Mouse (Mus musculus): ENCODE results near the gene Sema4c. TPM values are rescaled to one million over a fixed set of nuclear protein-coding genes. Genes with fewer than 3 reads are reported as not detected.

Sema4c gene
- polyA plus RNA-seq, 1 experiment = not detected

GRCm38 (mm10) chr1:36572140-36572700 lies 14.1 kb upstream of the Sema4c start:
- Histone ChIP-seq H3K27ac (ENCODE audit: insufficient read depth, low read depth, low read length) (no peak overlapping the region), H3K4me3 (ENCODE audit: insufficient read depth, low read depth, low read length) (no peak overlapping the region), H3K4me1 (ENCODE audit: control insufficient read depth, insufficient read depth, low read length) (peaks cover 36% of the 10 kb centered on the region)
- TF ChIP-seq CTCF (IDR thresholded peaks at IDR 0.05; ENCODE audit: insufficient read depth, low read depth, low read length) (no peak), POLR2A (IDR thresholded peaks at IDR 0.05; ENCODE audit: insufficient read depth, low read depth, low read length) (no peak)
- WGBS = 100% methylated on average over 2 of the region's 2 CpGs

- 83% methylated on average over 6 of the region's 6 CpGs for WGBS
- TF ChIP-seq POLR2A (IDR thresholded peaks at IDR 0.05; ENCODE audit: insufficient read depth, low read depth, low read length) = no peak
- TF ChIP-seq CTCF (IDR thresholded peaks at IDR 0.05; ENCODE audit: insufficient read depth, low read depth, low read length) = no peak
- H3K4me1 ChIP-seq (ENCODE audit: control insufficient read depth, insufficient read depth, low read length) = peaks cover 30% of the 10 kb centered on the region
- H3K27ac ChIP-seq (ENCODE audit: insufficient read depth, low read depth, low read length) = no peak overlapping the region
- H3K4me3 ChIP-seq (ENCODE audit: insufficient read depth, low read depth, low read length) = no peak overlapping the region
These were observed 13.5 kb upstream of the Sema4c start for GRCm38 (mm10) chr1:36571627-36572026.

- H3K4me3 ChIP-seq (ENCODE audit: insufficient read depth, low read depth, low read length) = no peak overlapping the region
- no peak overlapping the region for H3K27ac ChIP-seq (ENCODE audit: insufficient read depth, low read depth, low read length)
- WGBS = 97% methylated on average over 5 of the region's 5 CpGs
- peaks cover 20% of the 10 kb centered on the region for H3K4me1 ChIP-seq (ENCODE audit: control insufficient read depth, insufficient read depth, low read length)
- no peak for TF ChIP-seq POLR2A (IDR thresholded peaks at IDR 0.05; ENCODE audit: insufficient read depth, low read depth, low read length)
- TF ChIP-seq CTCF (IDR thresholded peaks at IDR 0.05; ENCODE audit: insufficient read depth, low read depth, low read length) = no peak
These were observed 12.2 kb upstream of the Sema4c start for GRCm38 (mm10) chr1:36570320-36570719.

- Histone ChIP-seq H3K4me1 (ENCODE audit: control insufficient read depth, insufficient read depth, low read length) (peaks cover 20% of the 10 kb centered on the region), H3K27ac (ENCODE audit: insufficient read depth, low read depth, low read length) (no peak overlapping the region), H3K4me3 (ENCODE audit: insufficient read depth, low read depth, low read length) (no peak overlapping the region)
- WGBS = 66% methylated on average over 7 of the region's 7 CpGs
- TF ChIP-seq CTCF (IDR thresholded peaks at IDR 0.05; ENCODE audit: insufficient read depth, low read depth, low read length) = no peak
- TF ChIP-seq POLR2A (IDR thresholded peaks at IDR 0.05; ENCODE audit: insufficient read depth, low read depth, low read length) = no peak
These were observed 11.6 kb upstream of the Sema4c start for GRCm38 (mm10) chr1:36569694-36570276.

GRCm38 (mm10) chr1:36568776-36569175 lies 10.6 kb upstream of the Sema4c start:
- WGBS = 78% methylated on average over 4 of the region's 4 CpGs
- H3K27ac ChIP-seq (ENCODE audit: insufficient read depth, low read depth, low read length) = no peak overlapping the region
- TF ChIP-seq POLR2A (IDR thresholded peaks at IDR 0.05; ENCODE audit: insufficient read depth, low read depth, low read length) = no peak
- no peak for TF ChIP-seq CTCF (IDR thresholded peaks at IDR 0.05; ENCODE audit: insufficient read depth, low read depth, low read length)

GRCm38 (mm10) chr1:36567818-36568603 lies 9.9 kb upstream of the Sema4c start:
- H3K27ac ChIP-seq (ENCODE audit: insufficient read depth, low read depth, low read length) = no peak overlapping the region
- no peak for TF ChIP-seq POLR2A (IDR thresholded peaks at IDR 0.05; ENCODE audit: insufficient read depth, low read depth, low read length)
- TF ChIP-seq CTCF (IDR thresholded peaks at IDR 0.05; ENCODE audit: insufficient read depth, low read depth, low read length) = no peak
- no peak overlapping the region for H3K4me3 ChIP-seq (ENCODE audit: insufficient read depth, low read depth, low read length)
- 55% methylated on average over 21 of the region's 21 CpGs for WGBS
- H3K4me1 ChIP-seq (ENCODE audit: control insufficient read depth, insufficient read depth, low read length) = peaks cover 17% of the 10 kb centered on the region

More at GRCm38 (mm10) chr1:36568776-36569175, 10.6 kb upstream of the Sema4c start:
- peaks cover 17% of the 10 kb centered on the region for H3K4me1 ChIP-seq (ENCODE audit: control insufficient read depth, insufficient read depth, low read length)
- H3K4me3 ChIP-seq (ENCODE audit: insufficient read depth, low read depth, low read length) = no peak overlapping the region

- Histone ChIP-seq H3K27ac (ENCODE audit: insufficient read depth, low read depth, low read length) (no peak overlapping the region), H3K4me3 (ENCODE audit: insufficient read depth, low read depth, low read length) (no peak overlapping the region), H3K4me1 (ENCODE audit: control insufficient read depth, insufficient read depth, low read length) (peaks cover 17% of the 10 kb centered on the region)
- WGBS = 66% methylated on average over 2 of the region's 2 CpGs
- no peak for TF ChIP-seq POLR2A (IDR thresholded peaks at IDR 0.05; ENCODE audit: insufficient read depth, low read depth, low read length)
- TF ChIP-seq CTCF (IDR thresholded peaks at IDR 0.05; ENCODE audit: insufficient read depth, low read depth, low read length) = no peak
These were observed 8.3 kb upstream of the Sema4c start for GRCm38 (mm10) chr1:36566425-36566824.

GRCm38 (mm10) chr1:36564101-36564500 lies 6.0 kb upstream of the Sema4c start:
- TF ChIP-seq POLR2A (IDR thresholded peaks at IDR 0.05; ENCODE audit: insufficient read depth, low read depth, low read length) (no peak), CTCF (IDR thresholded peaks at IDR 0.05; ENCODE audit: insufficient read depth, low read depth, low read length) (no peak)
- WGBS = 93% methylated on average over 6 of the region's 6 CpGs
- peaks cover 10% of the 10 kb centered on the region for H3K4me1 ChIP-seq (ENCODE audit: control insufficient read depth, insufficient read depth, low read length)

GRCm38 (mm10) chr1:36563632-36564031 lies 5.5 kb upstream of the Sema4c start:
- WGBS = 77% methylated on average over 4 of the region's 4 CpGs
- no peak overlapping the region for H3K27ac ChIP-seq (ENCODE audit: insufficient read depth, low read depth, low read length)
- TF ChIP-seq POLR2A (IDR thresholded peaks at IDR 0.05; ENCODE audit: insufficient read depth, low read depth, low read length) = no peak
- no peak for TF ChIP-seq CTCF (IDR thresholded peaks at IDR 0.05; ENCODE audit: insufficient read depth, low read depth, low read length)
- peaks cover 12% of the 10 kb centered on the region for H3K4me1 ChIP-seq (ENCODE audit: control insufficient read depth, insufficient read depth, low read length)
- H3K4me3 ChIP-seq (ENCODE audit: insufficient read depth, low read depth, low read length) = no peak overlapping the region

More at GRCm38 (mm10) chr1:36564101-36564500, 6.0 kb upstream of the Sema4c start:
- no peak overlapping the region for H3K4me3 ChIP-seq (ENCODE audit: insufficient read depth, low read depth, low read length)
- H3K27ac ChIP-seq (ENCODE audit: insufficient read depth, low read depth, low read length) = no peak overlapping the region

Measured in olfactory bulb, adult 2 months (tissue).